Mouse (Mus musculus): Measurements from ENCODE around the gene Mark1. TPM values are rescaled to one million over a fixed set of nuclear protein-coding genes. Genes with fewer than 3 reads are reported as not detected.

Gene Mark1
- polyA plus RNA-seq, 1 experiment from 2014 or later, result 1.6 TPM

DNA sequence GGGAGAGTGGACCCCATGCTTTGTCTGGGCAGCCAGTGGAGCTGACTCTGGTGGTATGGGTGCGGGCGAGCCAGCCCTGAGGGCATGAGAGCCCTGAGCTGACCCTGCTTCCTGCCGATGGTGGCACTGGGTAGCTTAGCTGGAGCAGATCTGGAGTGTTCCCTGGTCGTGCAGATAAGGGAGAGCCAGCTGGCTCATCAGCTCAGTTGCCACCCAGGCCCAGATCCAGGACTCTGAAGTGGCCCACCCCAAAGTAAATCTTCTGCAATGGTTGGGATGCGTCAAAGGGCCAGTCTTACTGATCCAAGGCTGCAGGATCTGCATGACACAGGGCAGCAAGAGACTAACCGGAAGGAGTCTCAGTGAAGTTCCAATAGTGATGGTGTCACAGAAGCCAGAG is 109.9 kb downstream of the Mark1 start:
- Histone ChIP-seq H3K4me2 (replicated peaks; ENCODE audit: low read depth) (no peak overlapping the region), H3K4me1 (replicated peaks; ENCODE audit: control insufficient read depth, insufficient read depth, low read length) (no peaks in the 10 kb centered on the region), H3K27ac (ENCODE audit: low read depth, low read length) (no peak overlapping the region), H3K36me3 (ENCODE audit: control insufficient read depth, insufficient read depth) (no peaks in the 10 kb centered on the region), H3K9ac (ENCODE audit: low read depth, low read length) (no peak overlapping the region), H3K27me3 (replicated peaks; ENCODE audit: control insufficient read depth, insufficient read depth, low read length) (no peaks in the 10 kb centered on the region), H3K4me3 (ENCODE audit: low read depth, low read length) (no peak overlapping the region), H3K9me3 (ENCODE audit: control insufficient read depth) (no peaks in the 10 kb centered on the region)
- TF ChIP-seq CTCF (IDR thresholded peaks at IDR 0.05; ENCODE audit: low read depth), result no peak
- ATAC-seq, result no peak
- WGBS, result 95% methylated on average over 6 of the region's 6 CpGs

DNA sequence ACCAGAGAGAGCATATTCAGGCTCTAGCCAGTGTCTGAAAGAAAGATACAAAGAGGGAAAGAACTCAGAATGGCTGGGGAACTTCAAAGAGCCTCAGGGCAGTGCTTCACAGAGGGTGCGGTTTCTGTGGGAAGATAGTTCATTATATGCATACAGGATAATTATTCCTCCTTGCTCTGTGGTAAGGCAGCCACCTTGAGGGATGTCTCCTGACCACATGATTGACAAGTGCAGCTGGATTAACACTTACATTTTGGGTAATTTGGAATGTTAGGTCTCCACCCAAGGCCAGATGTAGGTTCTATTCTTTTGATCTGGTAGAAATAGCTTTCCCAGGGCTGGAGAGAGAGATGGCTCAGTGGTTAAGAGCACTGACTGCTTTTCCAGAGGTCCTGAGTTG is 113.2 kb downstream of the Mark1 start:
- no peak overlapping the region for H3K4me3 ChIP-seq (ENCODE audit: low read depth, low read length)
- 0 out of 2 replicates have a peak, but pooled peaks cover 3% of the 10 kb centered on the region for H3K27me3 ChIP-seq (replicated peaks; ENCODE audit: control insufficient read depth, insufficient read depth, low read length)
- TF ChIP-seq CTCF (IDR thresholded peaks at IDR 0.05; ENCODE audit: low read depth), result no peak
- no peak overlapping the region for H3K27ac ChIP-seq (ENCODE audit: low read depth, low read length)
- no peak overlapping the region for H3K9ac ChIP-seq (ENCODE audit: low read depth, low read length)
- H3K36me3 ChIP-seq (ENCODE audit: control insufficient read depth, insufficient read depth), result no peaks in the 10 kb centered on the region
- no peak overlapping the region for H3K4me2 ChIP-seq (replicated peaks; ENCODE audit: low read depth)
- ATAC-seq, result no peak
- 80% methylated on average over 1 of the region's 1 CpGs for WGBS
- no peaks in the 10 kb centered on the region for H3K4me1 ChIP-seq (replicated peaks; ENCODE audit: control insufficient read depth, insufficient read depth, low read length)
- no peaks in the 10 kb centered on the region for H3K9me3 ChIP-seq (ENCODE audit: control insufficient read depth)

DNA sequence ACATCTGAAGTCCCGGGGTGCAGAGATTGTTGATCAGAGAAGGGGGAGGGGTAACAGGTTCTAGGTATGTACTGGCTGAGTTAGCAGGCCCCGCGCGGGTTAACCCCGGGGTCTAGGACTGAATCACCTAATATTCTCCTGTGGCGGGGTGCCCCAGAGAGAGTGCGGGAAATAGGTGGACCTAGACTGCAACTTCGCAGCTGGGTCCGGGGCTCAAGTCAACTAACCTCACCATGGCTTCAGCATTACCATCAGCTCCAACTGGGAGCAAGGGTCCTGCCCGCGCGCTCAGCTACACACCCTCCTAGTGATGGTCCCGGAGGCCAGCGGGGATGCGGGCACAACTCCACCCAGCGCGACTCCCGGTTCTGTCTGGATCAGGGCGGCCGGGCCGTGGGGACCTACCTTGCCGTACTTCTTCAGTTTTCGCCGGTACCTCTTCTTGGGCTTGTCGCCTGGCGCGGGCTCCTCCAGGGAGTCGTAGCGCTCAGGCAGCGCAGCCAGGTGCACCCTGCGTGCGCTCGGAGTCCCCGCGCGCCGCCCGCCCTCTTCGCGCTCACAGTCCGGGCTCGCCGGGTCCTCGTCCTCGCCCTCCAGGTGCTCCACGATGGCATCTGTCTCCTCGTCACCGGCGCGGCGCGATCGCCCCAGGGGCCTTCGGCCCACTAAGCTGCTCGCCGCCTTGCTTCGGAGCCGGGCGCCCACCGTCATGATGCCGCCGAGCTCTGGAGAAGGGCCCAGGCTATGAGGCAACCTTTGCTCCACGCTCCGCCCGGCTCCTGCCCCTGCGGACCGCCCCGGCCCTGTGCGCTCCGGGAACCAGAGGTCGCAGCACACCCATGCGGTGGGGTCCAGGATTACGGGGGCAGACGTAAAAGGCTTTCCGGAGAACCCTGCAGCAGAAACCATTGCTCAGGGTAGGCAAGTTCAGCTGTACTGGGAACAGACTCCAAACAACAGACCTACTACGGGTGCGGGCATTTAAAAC is 116.8 kb downstream of the Mark1 start, which contains the start of gene C130074G19Rik:
C130074G19Rik (minus strand) TSS at position 938 of the 988 bp plus-strand sequence.
- TF ChIP-seq CTCF (IDR thresholded peaks at IDR 0.05; ENCODE audit: low read depth), result peak; percentile 85

DNA sequence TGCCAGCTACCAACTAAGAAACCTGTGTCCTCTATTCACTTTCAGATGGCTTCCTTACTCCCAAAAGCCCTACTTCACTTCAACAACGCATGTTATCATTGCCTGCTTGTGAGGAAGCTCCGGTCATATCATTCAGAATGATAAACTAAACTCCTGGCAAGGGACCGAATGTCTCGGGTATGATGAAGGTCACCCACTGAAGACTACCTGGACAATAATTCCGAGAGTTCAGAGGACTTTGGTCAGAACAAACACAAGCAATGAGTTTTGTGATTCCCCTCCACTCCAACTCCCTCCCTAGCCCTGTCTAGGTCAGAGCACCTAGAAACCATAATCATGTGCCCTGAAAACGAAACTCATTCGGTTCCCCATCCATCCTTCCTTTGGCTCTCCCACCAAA is 117.5 kb downstream of the Mark1 start:
- 0 out of 2 replicates have a peak, but pooled peaks have one; percentile 5 for ATAC-seq
- no peaks in the 10 kb centered on the region for H3K36me3 ChIP-seq (ENCODE audit: control insufficient read depth, insufficient read depth)
- no peaks in the 10 kb centered on the region for H3K9me3 ChIP-seq (ENCODE audit: control insufficient read depth)
- H3K9ac ChIP-seq (ENCODE audit: low read depth, low read length), result peak overlapping the region; percentile 65
- H3K27me3 ChIP-seq (replicated peaks; ENCODE audit: control insufficient read depth, insufficient read depth, low read length), result 0 out of 2 replicates have a peak, but pooled peaks cover 3% of the 10 kb centered on the region
- H3K4me2 ChIP-seq (replicated peaks; ENCODE audit: low read depth), result peak overlapping the region; percentile 83
- H3K27ac ChIP-seq (ENCODE audit: low read depth, low read length), result 0 out of 2 replicates have a peak overlapping the region, but pooled peaks have one; percentile 52
- WGBS, result 31% methylated on average over 7 of the region's 7 CpGs
- TF ChIP-seq CTCF (IDR thresholded peaks at IDR 0.05; ENCODE audit: low read depth), result no peak
- H3K4me1 ChIP-seq (replicated peaks; ENCODE audit: control insufficient read depth, insufficient read depth, low read length), result peaks cover 7% of the 10 kb centered on the region; the same call in 1 of the 2 replicates
- peak overlapping the region; percentile 65 for H3K4me3 ChIP-seq (ENCODE audit: low read depth, low read length)

More for the DNA sequence above, 116.8 kb downstream of the Mark1 start, which contains the start of gene C130074G19Rik:
- ATAC-seq, result peak; percentile 94
- Histone ChIP-seq H3K36me3 (ENCODE audit: control insufficient read depth, insufficient read depth) (no peaks in the 10 kb centered on the region), H3K4me3 (ENCODE audit: low read depth, low read length) (peak within 1 kb of the TSS; percentile 65), H3K27ac (ENCODE audit: low read depth, low read length) (peak within 1 kb of the TSS; percentile 52), H3K9ac (ENCODE audit: low read depth, low read length) (peak within 1 kb of the TSS; percentile 65), H3K4me1 (replicated peaks; ENCODE audit: control insufficient read depth, insufficient read depth, low read length) (0 out of 2 replicates have a peak, but pooled peaks cover 4% of the 10 kb centered on the region), H3K27me3 (replicated peaks; ENCODE audit: control insufficient read depth, insufficient read depth, low read length) (0 out of 2 replicates have a peak, but pooled peaks cover 3% of the 10 kb centered on the region), H3K9me3 (ENCODE audit: control insufficient read depth) (no peaks in the 10 kb centered on the region), H3K4me2 (replicated peaks; ENCODE audit: low read depth) (peak within 1 kb of the TSS; percentile 83)
- WGBS, result 2% methylated on average over 77 of the region's 77 CpGs

DNA sequence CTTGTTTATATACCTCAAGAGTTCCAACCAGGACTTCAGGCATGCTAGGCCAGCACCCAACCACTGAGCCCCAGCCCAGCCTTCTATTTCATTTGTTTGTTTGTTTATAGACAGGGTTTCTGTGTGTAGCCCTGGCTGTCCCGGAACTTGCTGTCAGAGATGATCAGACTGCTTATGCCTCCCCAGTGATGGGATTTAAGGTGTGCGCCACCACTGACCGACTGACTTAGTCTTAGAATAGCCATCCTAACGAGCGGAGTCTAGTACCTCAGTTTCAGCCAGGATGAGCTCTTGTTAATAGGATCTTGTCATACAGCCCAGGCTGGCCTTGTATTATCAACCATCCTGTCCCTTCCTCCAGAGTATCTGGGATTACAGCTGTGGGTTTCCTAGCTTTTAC is 118.2 kb downstream of the Mark1 start:
- TF ChIP-seq CTCF (IDR thresholded peaks at IDR 0.05; ENCODE audit: low read depth), result no peak
- no peaks in the 10 kb centered on the region for H3K36me3 ChIP-seq (ENCODE audit: control insufficient read depth, insufficient read depth)
- no peak overlapping the region for H3K9ac ChIP-seq (ENCODE audit: low read depth, low read length)
- H3K4me1 ChIP-seq (replicated peaks; ENCODE audit: control insufficient read depth, insufficient read depth, low read length), result peaks cover 8% of the 10 kb centered on the region; the same call in 1 of the 2 replicates
- no peaks in the 10 kb centered on the region for H3K9me3 ChIP-seq (ENCODE audit: control insufficient read depth)
- peak overlapping the region; percentile 65; the same call in 1 of the 2 replicates for H3K4me3 ChIP-seq (ENCODE audit: low read depth, low read length)
- H3K4me2 ChIP-seq (replicated peaks; ENCODE audit: low read depth), result peak overlapping the region; percentile 83
- H3K27me3 ChIP-seq (replicated peaks; ENCODE audit: control insufficient read depth, insufficient read depth, low read length), result 0 out of 2 replicates have a peak, but pooled peaks cover 3% of the 10 kb centered on the region
- WGBS, result 87% methylated on average over 5 of the region's 5 CpGs
- no peak for ATAC-seq
- no peak overlapping the region for H3K27ac ChIP-seq (ENCODE audit: low read depth, low read length)

DNA sequence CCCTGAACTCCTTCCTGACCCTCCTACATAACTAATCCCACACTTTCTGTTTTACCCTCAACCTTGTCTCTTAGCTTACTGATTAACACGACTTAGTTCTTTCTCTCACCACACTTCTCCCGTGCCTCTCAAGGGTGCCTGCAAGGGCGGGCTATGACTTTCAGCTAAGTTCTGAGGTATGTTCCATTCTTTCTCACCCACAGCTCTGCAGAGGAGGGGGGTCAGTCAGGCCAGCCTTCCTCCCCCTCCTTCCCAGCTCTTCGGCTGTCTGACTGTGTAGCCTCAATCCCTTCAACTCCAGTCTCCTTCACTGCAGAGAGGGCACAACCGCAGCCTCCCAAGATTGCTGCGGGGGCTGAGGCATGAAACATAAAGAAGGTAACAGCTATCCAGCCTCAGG is 120.5 kb downstream of the Mark1 start:
- H3K4me1 ChIP-seq (replicated peaks; ENCODE audit: control insufficient read depth, insufficient read depth, low read length), result peaks cover 8% of the 10 kb centered on the region; the same call in 1 of the 2 replicates
- H3K9me3 ChIP-seq (ENCODE audit: control insufficient read depth), result no peaks in the 10 kb centered on the region
- H3K27me3 ChIP-seq (replicated peaks; ENCODE audit: control insufficient read depth, insufficient read depth, low read length), result 0 out of 2 replicates have a peak, but pooled peaks cover 3% of the 10 kb centered on the region
- H3K36me3 ChIP-seq (ENCODE audit: control insufficient read depth, insufficient read depth), result no peaks in the 10 kb centered on the region
- H3K4me2 ChIP-seq (replicated peaks; ENCODE audit: low read depth), result 0 out of 2 replicates have a peak overlapping the region, but pooled peaks have one; percentile 10
- H3K27ac ChIP-seq (ENCODE audit: low read depth, low read length), result no peak overlapping the region
- no peak for TF ChIP-seq CTCF (IDR thresholded peaks at IDR 0.05; ENCODE audit: low read depth)
- no peak overlapping the region for H3K9ac ChIP-seq (ENCODE audit: low read depth, low read length)
- 47% methylated on average over 6 of the region's 6 CpGs for WGBS
- no peak overlapping the region for H3K4me3 ChIP-seq (ENCODE audit: low read depth, low read length)
- ATAC-seq, result no peak
